Mouse (Mus musculus) neural tube, embryonic 11.5 days (tissue): ENCODE measurements at regions not wholly inside any gene's neighbourhood (a gene's known extent, or its start where the extent isn't known, plus 50 kb on each side); places are given as distances from the start of the nearest gene placed in this dataset.

ENCODE experiments used
- ATAC-seq: fragments of 200-750 bp; cut with Nextera tagmentation; 2 replicates; pipeline ENCODE4 v1.8.0; 2017; ENCODE audit warnings: moderate number of reproducible peaks, mild to moderate bottlenecking, moderate TSS enrichment, moderate library complexity; ENCODE audit not compliant: insufficient read depth, low FRiP score, low TSS enrichment
- DNase-seq: peaks from one replicate; pipeline ENCODE4 v3.0.0-alpha.2; 2015; ENCODE audit warnings: low spot score
- H3K27ac ChIP-seq: fragments of 300-500 bp; sonication (generic); 2 replicates; pipeline ENCODE4 v1.5.1; 2014; ENCODE audit warnings: low read depth, mild to moderate bottlenecking, low read length
- H3K27me3 ChIP-seq: fragments of 300-500 bp; sonication (generic); 2 replicates; pipeline ENCODE4 v1.6.1; 2014; ENCODE audit warnings: mild to moderate bottlenecking, low read length, mixed read lengths; ENCODE audit not compliant: control insufficient read depth, insufficient read depth
- H3K36me3 ChIP-seq: fragments of 300-500 bp; sonication (generic); 2 replicates; pipeline ENCODE4 v1.6.1; 2014; ENCODE audit warnings: mild to moderate bottlenecking, low read length, moderate library complexity, mixed read lengths; ENCODE audit not compliant: control insufficient read depth, insufficient read depth
- H3K4me1 ChIP-seq: fragments of 300-500 bp; sonication (generic); 2 replicates; pipeline ENCODE4 v1.6.1; 2014; ENCODE audit warnings: low read length, mixed read lengths; ENCODE audit not compliant: control insufficient read depth, insufficient read depth
- H3K4me2 ChIP-seq: fragments of 300-500 bp; sonication (generic); 2 replicates; pipeline ENCODE4 v1.6.1; 2014; ENCODE audit warnings: low read depth, mild to moderate bottlenecking, moderate library complexity
- H3K4me3 ChIP-seq: fragments of 300-500 bp; sonication (generic); 2 replicates; pipeline ENCODE4 v1.5.1; 2014; ENCODE audit warnings: low read depth, low read length
- H3K9ac ChIP-seq: fragments of 300-500 bp; sonication (generic); 2 replicates; pipeline ENCODE4 v1.6.1; 2014; ENCODE audit warnings: mild to moderate bottlenecking, low read length
- H3K9me3 ChIP-seq: fragments of 300-500 bp; sonication (generic); 2 replicates; pipeline ENCODE4 v1.6.1; 2016; ENCODE audit warnings: low read length; ENCODE audit not compliant: control insufficient read depth
- WGBS: fragments of 180-500 bp; shearing (Covaris S2); extraction: QIAGEN DNeasy Blood & Tissue Kit; methylation state at CpG from one replicate; pipeline ENCODE4 v1.1.7; 2014; 5-methylcytosine and 5-hydroxymethylcytosine counted together

DNA sequence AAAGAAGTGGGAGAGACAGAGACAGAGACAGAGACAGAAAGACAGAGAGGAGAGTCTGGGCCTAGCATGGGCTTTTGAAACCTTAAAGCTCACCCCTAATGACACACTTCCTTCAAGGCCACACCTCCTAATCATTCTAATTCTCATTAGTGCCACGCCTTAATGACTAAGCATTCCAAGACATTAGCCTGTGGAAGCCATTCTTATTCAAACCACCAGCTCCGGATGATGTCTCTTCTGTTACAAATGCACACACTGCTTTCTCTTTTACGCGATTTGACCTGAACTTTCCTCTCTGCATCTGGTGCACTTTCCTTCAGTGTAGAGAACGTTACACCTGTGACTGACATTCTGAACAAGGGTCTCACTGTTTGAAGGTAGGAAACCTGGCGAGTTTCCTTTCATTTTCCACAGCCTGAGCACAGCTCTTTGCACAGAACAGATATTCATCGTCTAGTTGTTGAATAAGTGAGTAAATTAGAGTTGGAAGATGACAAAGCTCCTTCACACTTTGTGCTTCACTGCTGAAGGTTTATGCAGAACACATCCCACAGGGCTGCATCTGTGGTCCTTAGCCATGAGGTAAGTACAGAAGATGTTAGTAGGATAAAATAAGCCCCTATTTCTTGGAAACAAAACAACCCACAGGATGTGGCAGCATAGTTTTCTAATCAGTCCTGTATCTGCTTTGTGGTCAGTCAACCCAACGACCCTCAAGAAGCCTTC is 116.8 kb downstream of the Faxc start:
- no peaks in the 10 kb centered on the region for H3K27me3 ChIP-seq
- no peaks in the 10 kb centered on the region for H3K4me1 ChIP-seq
- no peaks in the 10 kb centered on the region for H3K36me3 ChIP-seq
- no peak overlapping the region for H3K9ac ChIP-seq
- DNase-seq: no peak
- WGBS: 68% methylated on average over 8 of the region's 8 CpGs
- H3K4me2 ChIP-seq: no peak overlapping the region
- no peaks in the 10 kb centered on the region for H3K9me3 ChIP-seq
- no peak overlapping the region for H3K4me3 ChIP-seq
- H3K27ac ChIP-seq: no peak overlapping the region
- ATAC-seq: no peak

DNA sequence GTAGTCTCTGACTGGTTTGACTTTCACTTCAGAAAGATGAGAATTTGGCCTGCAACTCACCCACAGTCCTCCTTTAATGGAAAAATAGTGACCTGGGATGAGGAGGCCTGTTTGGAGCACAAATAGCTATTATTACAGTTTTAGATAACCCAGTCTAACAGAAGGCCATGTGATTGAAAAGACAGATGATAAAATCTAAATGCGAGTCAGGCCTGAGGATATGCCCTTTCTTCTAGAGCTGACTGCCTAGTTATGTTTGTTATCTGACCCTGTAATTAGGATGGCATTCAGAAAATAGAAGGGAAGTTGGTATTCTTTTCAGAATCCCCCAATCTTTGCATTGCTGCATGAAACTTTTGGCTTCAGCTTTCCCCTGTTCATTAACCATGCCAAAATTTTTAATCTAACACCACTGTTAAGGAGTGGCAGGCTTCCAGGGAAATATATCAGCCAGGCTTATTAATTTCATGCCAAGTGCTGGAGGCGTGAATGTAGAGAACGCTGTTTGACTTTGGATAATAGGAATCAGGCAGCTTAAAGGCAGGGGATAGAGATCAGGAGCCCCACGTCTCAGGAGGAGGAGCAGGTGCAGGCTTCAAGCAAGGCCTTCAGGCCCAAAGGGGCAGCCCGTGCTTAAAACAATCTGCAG is 135.8 kb downstream of the Faxc start:
- no peak overlapping the region for H3K4me3 ChIP-seq
- no peak for ATAC-seq
- WGBS: 52% methylated on average over 5 of the region's 5 CpGs

DNA sequence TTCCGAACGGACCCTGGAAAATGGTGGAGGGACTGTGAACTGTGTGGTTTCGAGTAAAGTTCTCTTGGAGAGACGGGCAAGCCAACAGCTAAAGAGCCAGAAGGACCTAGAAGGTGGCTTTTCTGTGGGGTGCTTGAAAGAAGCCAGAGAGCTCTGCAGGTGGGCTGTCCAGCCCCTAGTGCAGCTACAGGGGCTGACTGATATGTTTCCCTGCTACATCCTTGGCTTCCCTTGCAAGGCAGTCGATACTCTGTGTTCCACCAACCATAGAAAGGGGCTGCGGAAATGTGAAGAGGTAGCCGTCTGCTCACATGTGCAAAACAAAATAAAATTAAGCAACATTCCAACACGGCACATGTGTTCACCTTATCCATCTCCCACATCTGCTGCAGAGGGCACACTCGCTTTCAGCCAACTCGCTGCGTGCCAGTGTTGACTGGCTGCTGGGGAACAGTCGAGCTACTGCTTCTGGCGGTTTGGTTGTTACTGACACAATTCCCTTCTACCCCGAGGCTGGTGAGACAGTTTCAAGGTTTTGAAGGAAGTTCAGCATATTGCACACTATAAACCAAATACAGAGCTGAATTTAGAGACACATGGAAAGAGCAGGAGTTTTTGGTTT is 136.7 kb downstream of the Faxc start:
- no peak for DNase-seq
- ATAC-seq: no peak
- Histone ChIP-seq H3K4me3 (no peak overlapping the region), H3K9ac (no peak overlapping the region), H3K4me1 (no peaks in the 10 kb centered on the region), H3K27me3 (no peaks in the 10 kb centered on the region), H3K36me3 (no peaks in the 10 kb centered on the region), H3K27ac (no peak overlapping the region), H3K4me2 (no peak overlapping the region), H3K9me3 (no peaks in the 10 kb centered on the region)
- 82% methylated on average over 14 of the region's 14 CpGs for WGBS

More for the DNA sequence above, 135.8 kb downstream of the Faxc start:
- Histone ChIP-seq H3K4me2 (no peak overlapping the region), H3K27ac (no peak overlapping the region), H3K9me3 (no peaks in the 10 kb centered on the region), H3K27me3 (no peaks in the 10 kb centered on the region), H3K36me3 (no peaks in the 10 kb centered on the region), H3K4me1 (no peaks in the 10 kb centered on the region), H3K9ac (no peak overlapping the region)
- DNase-seq: no peak

DNA sequence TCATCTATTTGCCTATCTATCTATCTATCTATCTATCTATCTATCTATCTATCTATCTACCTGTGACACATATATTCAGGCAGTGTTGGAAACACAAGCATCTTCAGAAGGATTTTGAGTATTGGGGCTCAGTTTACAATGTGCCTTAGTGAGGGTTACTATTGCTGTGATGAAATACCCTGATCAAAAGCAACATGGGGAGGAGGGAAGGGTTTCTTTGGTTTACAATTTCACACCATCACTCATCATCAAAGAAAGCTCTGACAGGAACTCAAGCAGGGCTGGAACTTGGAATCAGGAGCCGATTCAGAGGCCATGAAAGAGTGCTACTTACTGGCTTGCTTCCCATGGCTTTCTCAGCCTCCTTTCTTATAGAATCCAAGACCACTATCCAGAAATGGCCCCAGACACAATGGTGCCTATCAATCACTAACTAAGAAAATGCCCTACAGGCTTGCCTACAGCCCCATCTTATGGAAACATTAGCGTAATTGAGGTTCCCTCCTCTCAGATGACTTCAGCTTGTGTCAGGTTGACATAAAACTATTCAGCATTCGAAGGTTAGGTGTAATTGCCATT is 157.2 kb downstream of the Faxc start:
- ATAC-seq (no peak), DNase-seq (no peak)
- Histone ChIP-seq H3K27ac (no peak overlapping the region), H3K27me3 (no peaks in the 10 kb centered on the region), H3K4me2 (no peak overlapping the region), H3K9me3 (no peaks in the 10 kb centered on the region), H3K4me3 (no peak overlapping the region), H3K36me3 (no peaks in the 10 kb centered on the region), H3K4me1 (no peaks in the 10 kb centered on the region), H3K9ac (no peak overlapping the region)
- WGBS: 24% methylated on average over 3 of the region's 3 CpGs

DNA sequence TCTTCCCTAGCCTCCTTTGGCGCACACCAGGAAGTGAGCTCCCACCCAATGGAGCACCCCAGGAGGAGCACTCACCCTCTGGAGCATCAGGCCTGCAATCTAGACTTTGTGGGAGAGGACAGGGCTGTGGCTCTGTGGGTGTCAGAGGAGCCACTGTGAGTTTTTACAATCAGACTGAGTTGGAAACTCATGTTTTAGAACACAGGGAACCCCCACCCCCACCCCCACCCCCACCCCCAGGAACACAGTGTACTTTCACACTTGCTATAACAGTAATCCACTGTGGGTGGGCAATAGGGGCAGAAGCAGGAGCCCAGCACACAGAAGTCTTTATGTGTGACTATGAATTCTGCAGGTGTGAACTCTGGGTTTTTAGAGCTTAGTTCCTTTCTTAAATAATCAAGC is 158.5 kb downstream of the Faxc start:
- Histone ChIP-seq H3K4me2 (no peak overlapping the region), H3K9ac (no peak overlapping the region), H3K36me3 (no peaks in the 10 kb centered on the region), H3K27me3 (no peaks in the 10 kb centered on the region), H3K4me1 (no peaks in the 10 kb centered on the region), H3K9me3 (no peaks in the 10 kb centered on the region), H3K27ac (no peak overlapping the region), H3K4me3 (no peak overlapping the region)
- ATAC-seq (no peak), DNase-seq (no peak)
- 95% methylated on average over 1 of the region's 1 CpGs for WGBS

DNA sequence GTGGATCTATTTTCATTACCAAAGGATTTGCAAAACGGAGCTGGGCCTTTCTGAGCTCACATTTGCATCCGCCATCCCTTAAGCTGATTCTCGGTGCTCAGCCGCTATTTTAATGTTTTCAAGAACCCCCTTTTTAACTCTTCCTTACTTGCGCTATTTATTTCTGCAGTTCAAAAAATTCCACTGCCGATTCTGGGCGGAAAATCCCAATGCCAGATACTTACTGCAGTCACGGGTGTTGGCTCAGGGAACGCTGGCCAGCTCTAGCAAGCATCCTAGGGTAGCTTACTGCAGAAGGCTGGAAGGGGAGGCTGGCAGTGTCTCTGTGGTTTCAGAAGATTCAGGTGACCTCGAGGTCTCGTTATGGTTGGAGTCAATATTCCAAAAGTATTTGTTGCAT is 159.4 kb downstream of the Faxc start:
- Histone ChIP-seq H3K27me3 (no peaks in the 10 kb centered on the region), H3K4me2 (no peak overlapping the region), H3K9ac (no peak overlapping the region), H3K4me3 (no peak overlapping the region), H3K9me3 (no peaks in the 10 kb centered on the region), H3K27ac (no peak overlapping the region), H3K36me3 (no peaks in the 10 kb centered on the region), H3K4me1 (0 out of 2 replicates have a peak, but pooled peaks cover 4% of the 10 kb centered on the region)
- ATAC-seq (no peak), DNase-seq (no peak)
- 83% methylated on average over 11 of the region's 11 CpGs for WGBS

DNA sequence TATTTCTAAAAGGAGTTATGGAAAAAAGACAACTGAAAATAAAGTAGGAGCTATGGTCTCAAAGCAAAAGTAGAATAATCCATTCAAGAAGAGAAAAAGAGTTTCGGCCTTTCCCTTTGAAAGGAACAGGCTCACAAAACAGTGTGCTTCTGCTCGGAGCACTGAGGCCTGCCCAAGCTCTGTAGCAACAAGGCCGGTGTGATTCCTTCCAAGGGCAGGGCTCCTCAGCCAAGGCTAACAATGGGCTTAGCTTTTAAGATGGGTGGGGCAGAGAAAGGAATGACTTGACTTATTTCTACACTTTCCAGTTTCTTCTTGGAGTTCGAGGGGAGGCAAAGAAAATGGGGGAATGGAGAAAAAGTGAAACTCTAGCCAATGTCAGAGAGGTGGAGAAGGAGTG is 161.4 kb downstream of the Faxc start:
- no peak overlapping the region for H3K4me3 ChIP-seq
- no peak for ATAC-seq
- H3K9me3 ChIP-seq: no peaks in the 10 kb centered on the region
- WGBS: 86% methylated on average over 4 of the region's 4 CpGs
- H3K4me2 ChIP-seq: no peak overlapping the region
- 0 out of 2 replicates have a peak, but pooled peaks cover 4% of the 10 kb centered on the region for H3K4me1 ChIP-seq
- H3K36me3 ChIP-seq: no peaks in the 10 kb centered on the region
- H3K27me3 ChIP-seq: no peaks in the 10 kb centered on the region
- H3K27ac ChIP-seq: no peak overlapping the region
- no peak overlapping the region for H3K9ac ChIP-seq
- no peak for DNase-seq

DNA sequence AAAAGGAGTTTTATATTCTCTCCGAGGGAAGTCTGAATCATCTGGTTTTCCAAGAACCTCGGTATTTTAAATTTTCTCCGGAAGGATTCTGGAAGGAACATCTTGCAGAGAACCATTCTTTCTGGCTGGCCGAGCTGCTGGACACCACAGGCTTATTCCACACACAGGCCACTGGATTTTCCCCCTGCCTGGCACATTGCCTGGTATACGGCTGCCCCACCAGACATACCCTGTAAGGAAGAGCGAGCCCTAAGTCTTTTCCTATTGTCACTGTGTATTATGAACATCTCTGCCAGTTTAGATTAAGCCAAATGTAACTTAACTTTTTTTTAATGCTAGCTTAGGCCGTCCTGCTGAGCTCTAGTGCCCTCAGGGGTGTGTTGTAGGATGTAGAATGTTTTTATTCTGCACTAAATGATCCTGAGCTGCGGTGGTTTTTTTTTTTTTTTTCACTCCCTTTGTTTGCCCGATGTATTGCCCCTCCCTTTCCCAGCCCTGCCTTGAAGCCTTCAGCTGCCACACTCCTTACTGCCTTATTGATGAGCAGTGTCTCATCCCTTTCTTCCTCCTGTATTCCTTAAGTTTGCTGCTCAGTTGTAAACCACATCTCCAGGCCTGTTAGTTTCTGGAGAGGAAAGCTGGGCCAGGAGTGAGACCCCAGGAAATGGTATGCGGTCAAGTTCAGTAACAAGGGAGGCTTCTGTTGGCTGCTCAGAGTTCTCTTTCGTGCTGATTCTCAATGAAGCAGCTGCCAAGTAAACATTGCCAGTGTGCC is 164.3 kb downstream of the Faxc start:
- Histone ChIP-seq H3K27ac (no peak overlapping the region), H3K36me3 (no peaks in the 10 kb centered on the region), H3K4me3 (no peak overlapping the region), H3K9me3 (no peaks in the 10 kb centered on the region), H3K4me1 (0 out of 2 replicates have a peak, but pooled peaks cover 4% of the 10 kb centered on the region), H3K9ac (peak overlapping the region; percentile 39), H3K4me2 (no peak overlapping the region), H3K27me3 (no peaks in the 10 kb centered on the region)
- ATAC-seq (peak; percentile 64), DNase-seq (peak; percentile 24)
- WGBS: 33% methylated on average over 11 of the region's 11 CpGs
